Mouse (Mus musculus) frontal cortex, adult 2 months (tissue): ENCODE measurements at regions not wholly inside any gene's neighbourhood (a gene's known extent, or its start where the extent isn't known, plus 50 kb on each side); places are given as distances from the start of the nearest gene placed in this dataset.

ENCODE experiments used
- DNase-seq, 2 experiments: peaks; one replicate each; pipeline ENCODE4 v3.0.0; 2022; ENCODE audit warnings: low spot score in 1 of 2; ENCODE audit errors: extremely low spot score in 1 of 2

- DNase-seq = peak in 1 of 2 experiments; percentile 7
These were observed 71.2 kb upstream of the Arsj start for GRCm38 (mm10) chr3:126292259-126292658.

GRCm38 (mm10) chr3:126292830-126293229 lies 70.7 kb upstream of the Arsj start:
- DNase-seq = no peak

DNA sequence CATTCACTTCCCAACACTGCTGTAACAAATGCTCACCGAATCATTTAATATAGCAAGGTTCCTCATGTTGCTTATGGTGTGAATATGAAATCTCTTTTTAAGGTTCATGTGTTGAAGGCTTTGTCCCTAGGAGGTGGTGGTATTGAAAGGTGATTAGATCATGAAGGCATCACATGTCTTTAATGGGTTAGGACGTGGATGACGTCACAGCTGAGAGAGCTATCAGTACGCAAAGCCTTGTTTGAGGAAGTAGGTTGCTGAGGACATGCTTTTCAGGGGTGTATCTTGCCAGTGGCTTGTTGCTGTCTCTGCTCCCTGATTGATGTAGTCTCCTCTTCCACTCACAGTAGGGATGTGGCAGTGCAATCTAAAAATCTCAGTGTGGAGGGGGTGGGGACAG lies 69.8 kb upstream of the Arsj start:
- DNase-seq = no peak

DNA sequence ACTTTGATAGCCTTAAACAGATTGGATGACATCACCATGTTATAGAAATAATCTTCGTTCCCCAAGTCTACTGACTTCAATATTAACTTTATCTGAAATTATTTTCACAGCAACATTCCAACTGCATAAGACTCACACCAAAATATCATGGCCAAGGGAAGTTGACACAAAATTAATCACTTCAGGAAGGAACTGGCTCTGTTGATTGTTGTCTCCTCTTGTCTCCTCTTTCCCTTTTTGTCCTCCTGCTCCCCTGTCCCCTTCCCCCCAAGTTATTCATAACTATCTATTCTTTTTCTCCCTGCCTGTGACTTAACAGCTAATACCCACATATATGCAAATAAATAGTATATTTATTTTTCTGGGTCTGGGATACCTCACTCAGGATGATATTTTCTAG lies 67.6 kb upstream of the Arsj start:
- DNase-seq = no peak

- no peak for DNase-seq
These were observed 64.2 kb upstream of the Arsj start for GRCm38 (mm10) chr3:126299257-126299656.

DNA sequence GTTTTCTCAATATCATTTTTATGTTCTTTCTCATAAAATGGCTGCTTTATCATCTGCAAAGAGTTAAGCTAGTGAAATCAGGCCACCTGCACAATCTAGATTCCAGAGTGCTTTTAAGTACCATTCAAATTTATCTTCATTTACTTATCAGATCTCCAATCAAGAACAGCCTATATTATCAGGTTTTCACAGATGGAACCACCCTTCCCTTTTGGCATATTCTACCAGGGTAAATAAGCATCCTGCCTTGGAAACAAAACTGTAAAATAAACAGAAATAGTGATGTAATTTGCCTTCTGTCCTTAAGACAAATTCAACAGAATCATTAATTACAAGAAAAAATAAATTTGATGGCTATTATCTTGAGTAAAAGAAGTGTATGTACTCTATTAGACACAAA lies 55.2 kb upstream of the Arsj start:
- no peak for DNase-seq
